Mouse (Mus musculus): Measurements from ENCODE around the gene Ccnl2. TPM values are rescaled to one million over a fixed set of nuclear protein-coding genes. Genes with fewer than 3 reads are reported as not detected.

Ccnl2 gene
- polyA plus RNA-seq, 1 experiment from 2014 or later: 139 TPM

Small RNA genes lying within 50 kb of the gene (microRNA-seq; reads per million reads assigned to microRNA genes)
- not detected for gene Gm27743

Other genes starting within 250 kb of the Ccnl2 start
- 14.1 and 14.4 TPM in 2 replicates for gene Slc35e2, start 211.1 kb upstream of the Ccnl2 start, polyA plus RNA-seq (2015; fragmentation: Nextera tagmentation; extraction: Ambion mirVana)
- gene Cdk11b, start 187.6 kb upstream of the Ccnl2 start, polyA plus RNA-seq (2015; fragmentation: Nextera tagmentation; extraction: Ambion mirVana): 52.7 and 53.4 TPM in 2 replicates
- gene Gm10563, start 167.1 kb upstream of the Ccnl2 start, polyA plus RNA-seq (2015; fragmentation: Nextera tagmentation; extraction: Ambion mirVana): not detected in 2 replicates
- 6.5 and 10.5 TPM in 2 replicates for gene Mmp23, start 159.1 kb upstream of the Ccnl2 start, polyA plus RNA-seq (2015; fragmentation: Nextera tagmentation; extraction: Ambion mirVana)
- gene Mib2, start 143.3 kb upstream of the Ccnl2 start, polyA plus RNA-seq (2015; fragmentation: Nextera tagmentation; extraction: Ambion mirVana): 48.6 and 54.7 TPM in 2 replicates
- 18.9 and 25.0 TPM in 2 replicates for gene Fndc10, start 118.1 kb upstream of the Ccnl2 start, polyA plus RNA-seq (2015; fragmentation: Nextera tagmentation; extraction: Ambion mirVana)
- gene Ssu72, start 107.7 kb upstream of the Ccnl2 start, polyA plus RNA-seq (2015; fragmentation: Nextera tagmentation; extraction: Ambion mirVana): 165 and 171 TPM in 2 replicates
- gene Tmem240, start 77.7 kb upstream of the Ccnl2 start, polyA plus RNA-seq (2015; fragmentation: Nextera tagmentation; extraction: Ambion mirVana): 23.7 and 28.3 TPM in 2 replicates
- 90.0 and 96.6 TPM in 2 replicates for gene Atad3a, start 51.4 kb upstream of the Ccnl2 start, polyA plus RNA-seq (2015; fragmentation: Nextera tagmentation; extraction: Ambion mirVana)
- 30.0 and 31.9 TPM in 2 replicates for gene Vwa1, start 37.8 kb upstream of the Ccnl2 start, polyA plus RNA-seq (2015; fragmentation: Nextera tagmentation; extraction: Ambion mirVana)
- gene Tmem88b, start 26.6 kb upstream of the Ccnl2 start, polyA plus RNA-seq (2015; fragmentation: Nextera tagmentation; extraction: Ambion mirVana): 0.78 and 1.2 TPM in 2 replicates
- gene Ankrd65, start 22.1 kb upstream of the Ccnl2 start, polyA plus RNA-seq (2015; fragmentation: Nextera tagmentation; extraction: Ambion mirVana): 0.27 TPM in 1 of 2 replicates, not detected in the other
- gene Mrpl20, start 9.6 kb upstream of the Ccnl2 start, polyA plus RNA-seq (2015; fragmentation: Nextera tagmentation; extraction: Ambion mirVana): 259 and 285 TPM in 2 replicates
- gene Aurkaip1, start 18.8 kb downstream of the Ccnl2 start, polyA plus RNA-seq (2015; fragmentation: Nextera tagmentation; extraction: Ambion mirVana): 147 and 152 TPM in 2 replicates
- gene Mxra8, start 27.2 kb downstream of the Ccnl2 start, polyA plus RNA-seq (2015; fragmentation: Nextera tagmentation; extraction: Ambion mirVana): 28.3 and 35.4 TPM in 2 replicates
- 11.5 and 28.6 TPM in 2 replicates for gene Dvl1, start 34.9 kb downstream of the Ccnl2 start, polyA plus RNA-seq (2015; fragmentation: Nextera tagmentation; extraction: Ambion mirVana)
- gene Tas1r3, start 50.9 kb downstream of the Ccnl2 start, polyA plus RNA-seq (2015; fragmentation: Nextera tagmentation; extraction: Ambion mirVana): 0.36 and 0.46 TPM in 2 replicates
- gene Cptp, start 57.0 kb downstream of the Ccnl2 start, polyA plus RNA-seq (2015; fragmentation: Nextera tagmentation; extraction: Ambion mirVana): 28.0 and 29.0 TPM in 2 replicates
- 66.9 and 73.4 TPM in 2 replicates for gene Ints11, start 57.1 kb downstream of the Ccnl2 start, polyA plus RNA-seq (2015; fragmentation: Nextera tagmentation; extraction: Ambion mirVana)
- gene Pusl1, start 79.3 kb downstream of the Ccnl2 start, polyA plus RNA-seq (2015; fragmentation: Nextera tagmentation; extraction: Ambion mirVana): 58.5 and 62.7 TPM in 2 replicates
- gene Acap3, start 79.3 kb downstream of the Ccnl2 start, polyA plus RNA-seq (2015; fragmentation: Nextera tagmentation; extraction: Ambion mirVana): 57.7 and 70.3 TPM in 2 replicates
- gene Ube2j2, start 131.3 kb downstream of the Ccnl2 start, polyA plus RNA-seq (2015; fragmentation: Nextera tagmentation; extraction: Ambion mirVana): 100 and 104 TPM in 2 replicates
- 15.3 and 17.2 TPM in 2 replicates for gene C1qtnf12, start 149.8 kb downstream of the Ccnl2 start, polyA plus RNA-seq (2015; fragmentation: Nextera tagmentation; extraction: Ambion mirVana)
- 31.9 and 35.6 TPM in 2 replicates for gene B3galt6, start 180.2 kb downstream of the Ccnl2 start, polyA plus RNA-seq (2015; fragmentation: Nextera tagmentation; extraction: Ambion mirVana)
- gene Sdf4, start 180.4 kb downstream of the Ccnl2 start, polyA plus RNA-seq (2015; fragmentation: Nextera tagmentation; extraction: Ambion mirVana): 118 and 137 TPM in 2 replicates
- 0.19 and 0.89 TPM in 2 replicates for gene Tnfrsf4, start 201.4 kb downstream of the Ccnl2 start, polyA plus RNA-seq (2015; fragmentation: Nextera tagmentation; extraction: Ambion mirVana)
- gene Tnfrsf18, start 213.7 kb downstream of the Ccnl2 start, polyA plus RNA-seq (2015; fragmentation: Nextera tagmentation; extraction: Ambion mirVana): 1.8 and 3.3 TPM in 2 replicates
- 0.64 TPM in 1 of 2 replicates, not detected in the other for gene Ttll10, start 246.9 kb downstream of the Ccnl2 start, polyA plus RNA-seq (2015; fragmentation: Nextera tagmentation; extraction: Ambion mirVana)

Data from neural tube, embryonic 15.5 days (tissue).